Mouse (Mus musculus) MEL (cell line): ENCODE results near the gene Phf5a. TPM values are rescaled to one million over a fixed set of nuclear protein-coding genes. Genes with fewer than 3 reads are reported as not detected.

Experiments
- DNase-seq: peaks from one replicate; pipeline ENCODE4 v3.0.0; 2011; ENCODE audit warnings: low read depth, low spot score
- H3K27ac ChIP-seq: 2 replicates; pipeline ENCODE4 v1.5.1; 2012; ENCODE audit warnings: low read depth, mild to moderate bottlenecking, control low read depth, low read length, moderate library complexity; ENCODE audit not compliant: control insufficient read depth
- H3K27me3 ChIP-seq, 2 experiments: fragments of 150-350 bp in 1 of 2; sonication (generic) in 1 of 2; 2 replicates each; pipeline ENCODE4 v1.6.1; 2012; ENCODE audit warnings: low read length in 2 of 2, mild to moderate bottlenecking in 2 of 2, improper control_type of control experiment in 1 of 2, moderate library complexity in 1 of 2; ENCODE audit not compliant: insufficient read depth in 2 of 2, control insufficient read depth in 1 of 2
- H3K36me3 ChIP-seq, 2 experiments: 2 replicates each; pipeline ENCODE4 v1.6.1; 2012 to 2014; ENCODE audit warnings: low read length in 2 of 2, improper control_type of control experiment in 1 of 2, inconsistent platforms in 1 of 2, mild to moderate bottlenecking in 1 of 2; ENCODE audit not compliant: insufficient read depth in 2 of 2, control insufficient read depth in 1 of 2
- H3K4me1 ChIP-seq, 2 experiments: fragments of 150-350 bp in 1 of 2; sonication (generic) in 1 of 2; 2 replicates each; pipeline ENCODE4 v1.6.1; 2012; ENCODE audit warnings: low read length in 2 of 2, improper control_type of control experiment in 1 of 2, mild to moderate bottlenecking in 1 of 2; ENCODE audit not compliant: insufficient read depth in 2 of 2, control insufficient read depth in 1 of 2
- H3K4me3 ChIP-seq, 2 experiments: fragments of 150-350 bp in 1 of 2; sonication (generic) in 1 of 2; 2 replicates each; pipeline ENCODE4 v1.5.1; 2012; ENCODE audit warnings: low read depth in 2 of 2, low read length in 2 of 2, mild to moderate bottlenecking in 2 of 2, moderate library complexity in 2 of 2, control low read depth in 1 of 2, improper control_type of control experiment in 1 of 2; ENCODE audit not compliant: control insufficient read depth in 1 of 2, insufficient read depth in 1 of 2
- H3K79me2 ChIP-seq: 2 replicates; pipeline ENCODE4 v1.6.1; 2012; ENCODE audit warnings: mild to moderate bottlenecking, low read length, moderate library complexity; ENCODE audit not compliant: control insufficient read depth, poor library complexity, insufficient read depth
- H3K9ac ChIP-seq: 2 replicates; pipeline ENCODE4 v1.6.1; 2012; ENCODE audit warnings: low read depth, mild to moderate bottlenecking, control low read depth, low read length, moderate library complexity; ENCODE audit not compliant: control insufficient read depth, poor library complexity, severe bottlenecking
- H3K9me3 ChIP-seq: fragments of 150-350 bp; sonication (generic); replicated peaks from 2 replicates; pipeline ENCODE4 v1.6.1; 2012; ENCODE audit warnings: mild to moderate bottlenecking, low read length, improper control_type of control experiment, moderate library complexity; ENCODE audit not compliant: insufficient read depth
- BHLHE40 ChIP-seq: IDR thresholded peaks from 2 replicates; pipeline ENCODE4 v1.6.1; 2012; ENCODE audit warnings: low read depth, mild to moderate bottlenecking, inconsistent platforms, low read length, improper control_type of control experiment, borderline replicate concordance
- CHD1 ChIP-seq: IDR thresholded peaks from 2 replicates; pipeline ENCODE4 v1.6.1; 2012; ENCODE audit warnings: low read depth, mild to moderate bottlenecking, inconsistent platforms, low read length, improper control_type of control experiment
- E2F4 ChIP-seq: IDR thresholded peaks from 2 replicates; pipeline ENCODE4 v1.6.1; 2011; ENCODE audit warnings: low read depth, low read length, improper control_type of control experiment, borderline replicate concordance
- EP300 ChIP-seq, 2 experiments: IDR thresholded peaks; 2 replicates each; pipeline ENCODE4 v1.6.1; 2011; ENCODE audit warnings: improper control_type of control experiment in 2 of 2, low read length in 2 of 2, low read depth in 1 of 2, mild to moderate bottlenecking in 1 of 2
- GABPA ChIP-seq: IDR thresholded peaks from 2 replicates; pipeline ENCODE4 v1.6.1; 2012; ENCODE audit warnings: low read depth, mild to moderate bottlenecking, inconsistent platforms, low read length, improper control_type of control experiment, moderate library complexity
- HCFC1 ChIP-seq: IDR thresholded peaks from 2 replicates; pipeline ENCODE4 v1.6.1; 2012; ENCODE audit warnings: low read depth, mild to moderate bottlenecking, inconsistent platforms, low read length, improper control_type of control experiment, moderate library complexity
- MAX ChIP-seq: IDR thresholded peaks from 2 replicates; pipeline ENCODE4 v1.6.1; 2011; ENCODE audit warnings: low read length, improper control_type of control experiment
- MAZ ChIP-seq: IDR thresholded peaks from 2 replicates; pipeline ENCODE4 v1.6.1; 2012; ENCODE audit warnings: low read depth, mild to moderate bottlenecking, inconsistent platforms, low read length, improper control_type of control experiment
- NRF1 ChIP-seq: IDR thresholded peaks from 2 replicates; pipeline ENCODE4 v1.6.1; 2014; ENCODE audit warnings: low read depth, mild to moderate bottlenecking, inconsistent platforms, low read length, improper control_type of control experiment, moderate library complexity; ENCODE audit not compliant: poor library complexity, insufficient read depth, severe bottlenecking
- RAD21 ChIP-seq: IDR thresholded peaks from 2 replicates; pipeline ENCODE4 v1.6.1; 2011; ENCODE audit warnings: mild to moderate bottlenecking, low read depth, low read length, improper control_type of control experiment
- RCOR1 ChIP-seq: IDR thresholded peaks from 2 replicates; pipeline ENCODE4 v1.6.1; 2012; ENCODE audit warnings: low read depth, mild to moderate bottlenecking, inconsistent platforms, low read length, improper control_type of control experiment
- SIN3A ChIP-seq: IDR thresholded peaks from 2 replicates; pipeline ENCODE4 v1.6.1; 2012; ENCODE audit warnings: low read length, improper control_type of control experiment, inconsistent platforms
- TAL1 ChIP-seq: IDR thresholded peaks from 2 replicates; pipeline ENCODE4 v1.6.1; 2012; ENCODE audit warnings: mild to moderate bottlenecking, inconsistent platforms, low read length, moderate library complexity, mixed read lengths
- TBP ChIP-seq: IDR thresholded peaks from 2 replicates; pipeline ENCODE4 v1.8.0; 2011; ENCODE audit warnings: low read depth, low read length, improper control_type of control experiment
- USF1 ChIP-seq: IDR thresholded peaks from 2 replicates; pipeline ENCODE4 v1.6.1; 2014; ENCODE audit warnings: low read depth, mild to moderate bottlenecking, inconsistent platforms, low read length, improper control_type of control experiment, moderate library complexity
- ZMIZ1 ChIP-seq: IDR thresholded peaks from 2 replicates; pipeline ENCODE4 v1.6.1; 2012; ENCODE audit warnings: low read depth, mild to moderate bottlenecking, inconsistent platforms, low read length, improper control_type of control experiment, moderate library complexity
- polyA plus RNA-seq, 2 experiments: library from polyadenylated mRNA; stranded (reverse) in 1 of 2; unstranded in 1 of 2; fragments of >175 nt in 1 of 2; fragments of >200 nt in 1 of 2; gene quantifications; 2 replicates each; pipeline versions ENCODE4 v1.2.1 to v1.2.4; 2012; ENCODE audit warnings: low replicate concordance in 2 of 2, low read depth in 1 of 2; ENCODE audit not compliant: insufficient read length in 2 of 2, insufficient read depth in 1 of 2, missing spikeins in 1 of 2
- total RNA-seq: library from RNA; depleted of rRNA; stranded (reverse); fragments of 300-350 nt; gene quantifications from 2 replicates; pipeline ENCODE4 v1.2.3, GENCODE M21; 2012

Gene Phf5a
- total and polyA plus RNA-seq, 3 experiments: 128 to 164 TPM; not detected in 1

DNA sequence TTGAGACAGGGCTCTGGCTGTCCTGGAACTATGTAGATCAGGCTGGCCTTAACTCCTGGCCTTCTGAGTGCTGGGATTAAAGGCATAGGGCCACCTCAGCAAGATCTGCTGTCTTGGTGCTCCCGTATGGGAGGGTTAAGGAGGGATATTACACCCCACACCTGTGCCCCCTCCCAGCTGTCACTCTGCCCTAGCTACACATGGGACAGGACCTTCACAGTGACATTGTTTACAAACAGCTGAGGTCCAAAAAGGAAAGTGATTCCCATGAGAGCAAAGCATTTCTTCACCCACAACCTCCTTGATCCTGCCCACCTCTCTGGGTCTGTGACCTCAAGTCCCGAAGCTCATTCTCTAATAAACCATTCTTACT is 42.5 kb downstream of the Phf5a start:
- no peak for DNase-seq
- H3K27ac ChIP-seq: no peak overlapping the region

DNA sequence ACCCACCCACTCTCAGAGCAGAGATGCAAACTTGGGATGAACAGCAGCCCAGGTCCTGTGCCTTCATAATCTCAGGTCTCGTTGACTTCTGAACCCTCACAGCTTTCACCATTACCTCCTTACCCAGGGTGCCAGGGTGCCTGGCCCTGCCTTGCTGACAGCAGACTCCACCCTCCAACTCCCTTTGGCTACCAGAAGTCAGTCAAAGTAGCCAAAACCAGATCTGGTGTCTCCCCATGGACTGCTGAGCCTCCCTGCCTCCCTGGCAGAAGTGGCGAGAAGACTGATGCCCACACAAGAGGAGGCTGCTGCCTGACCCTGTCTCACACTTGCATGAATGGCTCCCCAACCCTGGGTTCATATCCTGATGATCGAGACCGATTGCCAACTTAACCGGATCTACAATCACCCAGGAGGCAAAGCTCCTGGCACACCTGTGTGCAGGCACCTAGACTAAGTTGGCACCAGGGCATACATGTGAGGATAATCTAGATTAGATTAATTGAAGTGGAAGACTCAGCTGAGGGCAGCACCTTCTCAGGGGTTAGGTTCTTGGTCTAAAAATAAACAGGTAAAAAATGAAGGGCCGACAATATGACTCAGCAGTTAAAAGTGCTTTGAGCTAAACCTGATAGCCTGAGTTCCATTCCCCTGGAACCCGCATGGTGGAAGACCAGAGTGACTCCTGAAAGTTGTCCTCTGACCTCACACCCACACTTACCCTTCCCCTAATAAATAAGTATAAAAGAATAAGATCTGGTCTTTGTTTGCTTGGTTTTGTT is 43.1 kb downstream of the Phf5a start:
- no peak for TF ChIP-seq E2F4
- no peak for TF ChIP-seq RAD21
- no peak for TF ChIP-seq TBP
- TF ChIP-seq ZMIZ1: no peak
- no peak for TF ChIP-seq RCOR1
- no peak for TF ChIP-seq TAL1
- no peak for TF ChIP-seq CHD1
- TF ChIP-seq GABPA: no peak
- no peak for TF ChIP-seq MAZ
- TF ChIP-seq EP300 (IDR thresholded peaks at IDR 0.05; ENCODE audit: low read depth in 1 of 2, low read length in 2 of 2): no peak
- no peak for TF ChIP-seq SIN3A
- no peak for TF ChIP-seq NRF1
- no peak for TF ChIP-seq MAX
- Histone ChIP-seq H3K4me3 (no peak overlapping the region), H3K79me2 (no peaks in the 10 kb centered on the region), H3K4me1 (peaks cover 0 to 12% of the 10 kb centered on the region in 2 experiments; a peak in 3 of 4 replicates), H3K36me3 (no peaks in the 10 kb centered on the region; a peak in 1 of 4 replicates), H3K27me3 (no peaks in the 10 kb centered on the region), H3K27ac (no peak overlapping the region), H3K9ac (no peak overlapping the region), H3K9me3 (no peaks in the 10 kb centered on the region)
- DNase-seq: no peak

More for the DNA sequence above, 42.5 kb downstream of the Phf5a start:
- Histone ChIP-seq H3K4me1 (peaks cover 0 to 12% of the 10 kb centered on the region in 2 experiments; a peak in 3 of 4 replicates), H3K9me3 (no peaks in the 10 kb centered on the region), H3K36me3 (no peaks in the 10 kb centered on the region; a peak in 1 of 4 replicates), H3K4me3 (no peak overlapping the region), H3K79me2 (no peaks in the 10 kb centered on the region), H3K27me3 (no peaks in the 10 kb centered on the region), H3K9ac (no peak overlapping the region)
- TF ChIP-seq RAD21 (no peak), ZMIZ1 (no peak), USF1 (no peak), HCFC1 (no peak), BHLHE40 (no peak)
